Mouse (Mus musculus) left cerebral cortex, postnatal 4 days (tissue): ENCODE measurements at regions not wholly inside any gene's neighbourhood (a gene's known extent, or its start where the extent isn't known, plus 50 kb on each side); places are given as distances from the start of the nearest gene placed in this dataset.

Experiments
- DNase-seq: peaks from one replicate; pipeline ENCODE4 v3.0.0-alpha.2; 2022
- intact Hi-C: fragments of 180-260 bp; cut with DNase I; formaldehyde crosslinking; loops from one replicate; pipeline ENCODE4 v1.15.1; 2025

DNA sequence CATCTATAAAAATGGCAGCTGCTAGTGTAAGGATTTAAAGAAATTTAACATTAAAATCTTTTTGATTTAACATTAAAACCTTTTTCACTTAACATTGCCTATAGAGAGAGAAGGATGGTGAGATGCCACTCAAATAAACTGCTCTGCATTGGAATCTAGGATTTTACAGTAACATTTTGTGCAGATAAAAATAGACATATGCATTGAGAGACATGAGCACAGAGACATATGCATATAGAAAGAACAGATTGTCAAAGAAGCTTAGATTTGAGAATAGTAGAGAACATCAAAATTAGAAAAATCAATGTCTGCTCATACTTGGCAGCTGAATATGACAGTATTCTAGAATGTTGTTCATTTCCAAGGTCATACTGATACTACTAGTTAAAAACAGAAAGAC is 220.2 kb downstream of the Arap2 start:
- intact Hi-C loops: no loop called here
- no peak for DNase-seq

GRCm38 (mm10) chr5:62539304-62539703 is 226.7 kb downstream of the Arap2 start:
- intact Hi-C loops: no loop called here
- DNase-seq: no peak

DNA sequence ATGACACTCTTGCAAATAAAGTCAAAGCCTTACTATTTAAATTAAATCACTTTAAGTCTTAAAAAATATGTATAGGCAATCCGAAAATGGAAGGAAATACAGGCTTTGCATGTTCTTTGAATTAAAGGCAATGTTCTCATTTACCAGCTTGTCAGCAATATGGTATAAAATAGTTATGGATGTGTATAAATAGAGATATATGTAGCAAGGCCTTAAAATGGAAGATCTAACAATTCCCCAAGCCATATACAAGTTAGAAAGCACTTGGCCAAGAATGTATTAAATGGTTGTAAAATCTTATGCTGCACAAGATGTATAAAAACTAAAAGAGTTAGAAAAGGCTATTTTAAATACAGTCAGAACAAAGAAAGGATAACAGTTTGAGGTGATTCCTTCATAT is 254.1 kb downstream of the Arap2 start:
- intact Hi-C loops: no loop called here
- DNase-seq: no peak

- peak; percentile 26 for DNase-seq
- intact Hi-C loops: loop anchor here (10.0 kb wide), 1 partner anchor 221 kb away; no protein-coding TSS in a partner anchor
Observed at GRCm38 (mm10) chr5:62483521-62483920, 282.4 kb downstream of the Arap2 start.

- intact Hi-C loops: loop anchor here (10.0 kb wide), 1 partner anchor 224 kb away; no protein-coding TSS in a partner anchor
- no peak for DNase-seq
Observed at GRCm38 (mm10) chr5:62480967-62481366, 285.0 kb downstream of the Arap2 start.

- intact Hi-C loops: no loop called here
- no peak for DNase-seq
Observed at GRCm38 (mm10) chr5:62473412-62473811, 292.5 kb downstream of the Arap2 start.

DNA sequence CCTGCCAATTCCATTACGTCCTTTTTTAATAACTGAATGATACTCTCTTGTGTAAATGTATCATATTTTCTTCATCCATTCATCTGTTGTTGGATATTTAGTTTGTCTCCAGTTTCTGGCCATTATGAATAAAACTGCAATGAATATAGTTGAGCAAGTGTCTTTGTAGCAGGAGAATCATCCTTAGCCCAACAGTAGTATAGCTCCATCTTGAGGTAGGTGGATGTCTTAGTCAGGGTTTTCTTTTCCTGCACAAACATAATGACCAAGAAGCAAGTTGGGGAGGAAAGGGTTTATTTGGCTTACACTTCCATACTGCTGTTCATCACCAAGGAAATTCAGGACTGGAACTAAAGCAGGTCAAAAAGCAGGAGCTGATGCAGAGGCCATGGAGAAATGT is 299.2 kb downstream of the Arap2 start:
- DNase-seq: no peak
- intact Hi-C loops: no loop called here

- intact Hi-C loops: no loop called here
- DNase-seq: no peak
Observed at GRCm38 (mm10) chr5:62462574-62462973, 303.4 kb downstream of the Arap2 start.
